Mouse (Mus musculus): Measurements from ENCODE around the gene Spsb1.

GRCm38 (mm10) chr4:149997999-149998398 is 43.2 kb upstream of the Spsb1 start:
- TF ChIP-seq CTCF (IDR thresholded peaks at IDR 0.05; ENCODE audit: low read depth, low read length) (no peak), POLR2A (IDR thresholded peaks at IDR 0.05; ENCODE audit: extremely low read depth, insufficient read depth, low read length) (no peak)

Data from liver, adult 2 months (tissue).